22 mouse cellular contexts compared by ENCODE assay signal in the genomic region with DNA sequence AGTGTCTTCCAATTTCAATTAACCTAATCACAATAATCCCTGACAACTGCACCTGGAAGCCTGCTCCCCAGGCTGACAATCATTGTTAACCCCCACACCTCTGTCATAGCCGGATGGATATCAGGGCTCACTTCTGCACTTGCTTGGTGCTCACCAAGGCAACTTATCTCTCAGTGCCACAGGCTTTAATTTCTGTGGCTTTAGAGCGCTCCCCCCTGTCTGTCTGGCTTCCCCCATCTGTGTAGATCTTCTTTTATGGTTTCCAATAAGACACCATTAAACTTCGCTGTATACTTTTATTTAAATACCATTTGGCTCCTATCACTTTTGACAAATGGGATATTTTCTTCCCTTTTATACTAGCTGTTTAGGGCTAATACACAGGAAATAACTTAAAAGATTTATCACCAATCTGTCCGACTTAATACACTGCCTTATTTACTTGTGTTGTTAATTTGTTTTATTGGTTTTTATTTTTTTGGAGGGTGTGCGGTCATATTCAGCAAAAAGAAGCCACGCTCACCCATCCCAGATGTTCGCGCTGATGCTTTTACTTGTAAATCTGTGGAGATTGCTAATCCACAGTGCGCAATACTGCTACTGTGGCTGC. TPM values are rescaled to one million over a fixed set of nuclear protein-coding genes. Genes with fewer than 3 reads are reported as not detected.
"Had no signal": no experiment of that assay in that cellular context is flagged by ENCODE, and none has a peak within 500 bp of the region (broad histone marks: within the 10 kb centered on the region; RNA-seq: fewer than 3 reads in every experiment).

No protein-coding gene starts in this region.

- H3K36me3 ChIP-seq: limb, embryonic 12.5 days; limb, embryonic 15.5 days; lung, embryonic 15.5 days; midbrain, embryonic 12.5 days; midbrain, embryonic 15.5 days; neural tube, embryonic 12.5 days; neural tube, embryonic 15.5 days had no signal

- H3K27ac ChIP-seq: limb, embryonic 12.5 days; limb, embryonic 15.5 days; liver, embryonic 14.5 days; lung, embryonic 15.5 days; midbrain, embryonic 12.5 days; midbrain, embryonic 15.5 days; neural tube, embryonic 12.5 days; neural tube, embryonic 15.5 days; stomach, postnatal 0 days had no signal

- ATAC-seq: inflammation-experienced regulatory T-cells, adult 6 months; intestine, embryonic 16.5 days; liver, postnatal 0 days; midbrain, embryonic 15.5 days had no signal

- H3K4me3 ChIP-seq: limb, embryonic 12.5 days; limb, embryonic 15.5 days; lung, embryonic 15.5 days; midbrain, embryonic 12.5 days; midbrain, embryonic 15.5 days; neural tube, embryonic 12.5 days; neural tube, embryonic 15.5 days had no signal

- DNase-seq: left cerebral cortex, postnatal 4 days; liver, postnatal 0 days; lung, postnatal 10 days; lung, postnatal 36 days; right cerebral cortex, adult 18-20 months; right cerebral cortex, postnatal 14 days; right cerebral cortex, postnatal 4 days; thymus, adult 2 months; thymus, postnatal 14 days; thymus, postnatal 4 days had no signal

- H3K9ac ChIP-seq: limb, embryonic 12.5 days; limb, embryonic 15.5 days; liver, embryonic 14.5 days; liver, postnatal 0 days; lung, embryonic 15.5 days; midbrain, embryonic 12.5 days; midbrain, embryonic 15.5 days; neural tube, embryonic 12.5 days; neural tube, embryonic 15.5 days had no signal

- H3K4me2 ChIP-seq: limb, embryonic 12.5 days; limb, embryonic 15.5 days; liver, embryonic 11.5 days; lung, embryonic 15.5 days; midbrain, embryonic 12.5 days; midbrain, embryonic 15.5 days; neural tube, embryonic 12.5 days; neural tube, embryonic 15.5 days had no signal

- H3K27me3 ChIP-seq: limb, embryonic 12.5 days; limb, embryonic 15.5 days; lung, embryonic 15.5 days; midbrain, embryonic 15.5 days; neural tube, embryonic 12.5 days; neural tube, embryonic 15.5 days had no signal

- H3K9me3 ChIP-seq: limb, embryonic 15.5 days; lung, embryonic 15.5 days; midbrain, embryonic 12.5 days; midbrain, embryonic 15.5 days; neural tube, embryonic 12.5 days; neural tube, embryonic 15.5 days had no signal

- H3K4me1 ChIP-seq: limb, embryonic 12.5 days; limb, embryonic 15.5 days; lung, embryonic 15.5 days had no signal

RNA-seq across cellular contexts. Expression of a gene that starts 41.8 kb away (rescaled TPM):
- polyA plus RNA-seq: limb, embryonic 12.5 days; liver, embryonic 11.5 days had no signal
